Mouse (Mus musculus) G1E (cell line): Measurements from ENCODE around the gene Ppp1r12b.

Experiments used
- POLR2AphosphoS5 ChIP-seq: IDR thresholded peaks from 2 replicates; pipeline ENCODE4 v1.6.1; 2012; ENCODE audit warnings: low read depth, low read length, inconsistent platforms; ENCODE audit not compliant: insufficient replicate concordance
- TAL1 ChIP-seq: conservative IDR thresholded peaks from 2 replicates; pipeline ENCODE4 v1.6.1; 2012; ENCODE audit warnings: low read depth, low read length, inconsistent platforms, mixed read lengths

DNA sequence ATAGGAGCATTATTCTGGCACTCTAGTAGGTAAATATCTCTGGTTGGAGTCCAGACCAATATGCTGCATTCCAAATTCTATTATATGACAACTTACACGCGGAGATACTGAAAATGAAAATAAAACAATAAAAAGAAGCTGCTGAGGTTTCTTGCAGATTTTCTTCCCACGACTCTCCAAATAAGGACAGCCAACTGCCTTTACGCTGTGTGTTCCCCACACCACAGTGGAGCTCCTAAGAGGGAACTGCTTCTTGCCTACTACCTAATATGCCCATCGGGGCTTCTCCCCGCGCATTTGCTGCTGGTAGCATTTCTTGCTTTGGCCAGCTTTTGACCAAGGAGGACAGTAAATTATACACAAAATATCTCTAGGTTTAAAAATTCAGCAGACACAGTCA, 154.0 kb downstream of the Ppp1r12b start:
- no peak for TF ChIP-seq POLR2AphosphoS5
- TF ChIP-seq TAL1, result no peak
